Mouse (Mus musculus) liver, postnatal 0 days (tissue): Measurements from ENCODE around the gene Dlx3.

Source experiments
- CTCF ChIP-seq: sonication (generic); IDR thresholded peaks from 2 replicates; pipeline ENCODE4 v1.5.1; 2016; ENCODE audit warnings: antibody characterized with exemption, low read depth
- EP300 ChIP-seq: IDR thresholded peaks from 2 replicates; pipeline ENCODE4 v1.6.1; 2016; ENCODE audit warnings: antibody characterized with exemption, low read depth, mild to moderate bottlenecking

DNA sequence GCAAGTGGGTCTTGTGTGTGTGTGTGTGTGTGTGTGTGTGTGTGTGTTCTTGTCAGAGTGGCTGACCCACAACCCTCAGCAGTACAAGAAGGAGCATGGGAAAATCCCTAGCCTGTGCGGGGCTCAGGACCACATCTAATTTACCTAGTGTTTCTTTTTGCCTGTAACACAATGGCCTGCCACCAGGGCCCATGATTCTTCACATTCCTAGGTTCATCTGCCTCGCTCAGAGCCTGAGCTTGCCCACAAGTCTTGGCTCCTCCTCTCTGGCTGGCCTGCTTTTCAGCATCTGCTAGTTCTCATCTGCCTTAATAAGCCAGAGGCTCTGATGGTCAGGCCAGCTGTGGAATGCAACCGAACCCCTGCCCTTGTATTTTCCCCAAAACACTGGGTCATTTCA is 19.5 kb upstream of the Dlx3 start:
- TF ChIP-seq EP300 (no peak), CTCF (no peak)
